Mouse (Mus musculus) WW6 (cell line): Measurements from ENCODE around the gene Afg3l1.
"Not testable (repeated sequence)": the region's sequence is repeated elsewhere in the genome, so short reads cannot be mapped to it uniquely, and the experiment has no call there.

Source experiments
- DNase-seq: peaks from one replicate; pipeline ENCODE4 v3.0.0-alpha.2; 2013; ENCODE audit warnings: low read depth, low spot score

Afg3l1 gene

DNA sequence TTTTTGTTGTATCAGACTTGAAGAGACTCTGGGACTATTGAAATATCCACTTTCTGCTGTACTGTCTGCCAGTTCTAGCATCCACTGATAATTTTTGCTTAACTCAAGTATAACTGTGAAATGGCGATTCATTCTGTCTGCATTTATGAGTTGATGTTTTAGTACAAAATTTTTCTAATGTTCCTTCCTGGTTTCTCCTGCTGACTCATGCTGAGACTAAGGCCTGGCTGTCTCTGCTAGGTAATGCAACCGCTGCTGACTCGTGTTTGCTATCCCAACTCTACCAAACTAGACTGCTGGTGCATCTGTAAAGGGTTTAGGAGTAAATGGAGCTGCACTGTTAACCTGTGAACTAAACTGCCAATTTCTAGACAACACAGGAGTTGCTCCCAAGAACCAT is 10.2 kb upstream of the Afg3l1 start:
- DNase-seq: no peak

DNA sequence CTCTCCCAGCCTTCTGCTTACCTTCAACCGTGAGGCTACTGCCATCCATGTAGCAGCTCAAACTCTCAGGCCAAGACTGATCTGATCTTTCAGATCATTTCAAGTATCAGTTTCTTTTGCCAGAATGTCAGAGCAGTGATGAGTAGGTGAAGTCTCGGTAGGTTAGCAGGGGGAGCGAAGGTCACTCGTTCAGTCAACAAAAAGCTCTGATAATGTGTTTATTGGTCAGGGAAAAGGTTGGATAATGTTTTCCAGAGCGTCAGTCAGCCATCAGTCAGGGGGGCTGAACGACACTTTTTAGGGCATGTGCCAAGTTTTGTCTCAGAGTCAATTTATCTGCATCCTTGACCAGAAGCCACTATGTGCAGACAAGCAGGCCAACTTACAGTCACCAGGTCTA is 4.7 kb upstream of the Afg3l1 start:
- not testable (repeated sequence) for DNase-seq

DNA sequence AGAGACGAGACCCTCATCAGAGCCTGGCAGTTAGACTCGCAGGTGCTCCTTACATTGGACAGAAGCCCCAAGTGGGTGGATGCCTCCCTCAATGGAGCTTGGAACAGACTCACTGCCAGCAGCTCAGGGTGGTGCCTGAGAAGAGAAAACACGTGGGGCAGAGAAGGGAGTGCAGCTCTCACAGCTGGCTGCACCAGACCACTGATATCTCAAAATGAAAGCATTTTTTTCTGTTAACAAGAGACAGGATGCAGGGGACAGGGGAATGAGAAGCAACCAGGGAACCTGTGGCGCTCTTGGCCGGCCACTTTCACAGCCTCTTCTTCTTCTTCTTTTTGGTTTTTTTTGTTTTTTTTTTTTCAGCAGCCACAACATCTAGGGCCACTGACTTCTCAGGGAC is 3.2 kb upstream of the Afg3l1 start:
- not testable (repeated sequence) for DNase-seq

DNA sequence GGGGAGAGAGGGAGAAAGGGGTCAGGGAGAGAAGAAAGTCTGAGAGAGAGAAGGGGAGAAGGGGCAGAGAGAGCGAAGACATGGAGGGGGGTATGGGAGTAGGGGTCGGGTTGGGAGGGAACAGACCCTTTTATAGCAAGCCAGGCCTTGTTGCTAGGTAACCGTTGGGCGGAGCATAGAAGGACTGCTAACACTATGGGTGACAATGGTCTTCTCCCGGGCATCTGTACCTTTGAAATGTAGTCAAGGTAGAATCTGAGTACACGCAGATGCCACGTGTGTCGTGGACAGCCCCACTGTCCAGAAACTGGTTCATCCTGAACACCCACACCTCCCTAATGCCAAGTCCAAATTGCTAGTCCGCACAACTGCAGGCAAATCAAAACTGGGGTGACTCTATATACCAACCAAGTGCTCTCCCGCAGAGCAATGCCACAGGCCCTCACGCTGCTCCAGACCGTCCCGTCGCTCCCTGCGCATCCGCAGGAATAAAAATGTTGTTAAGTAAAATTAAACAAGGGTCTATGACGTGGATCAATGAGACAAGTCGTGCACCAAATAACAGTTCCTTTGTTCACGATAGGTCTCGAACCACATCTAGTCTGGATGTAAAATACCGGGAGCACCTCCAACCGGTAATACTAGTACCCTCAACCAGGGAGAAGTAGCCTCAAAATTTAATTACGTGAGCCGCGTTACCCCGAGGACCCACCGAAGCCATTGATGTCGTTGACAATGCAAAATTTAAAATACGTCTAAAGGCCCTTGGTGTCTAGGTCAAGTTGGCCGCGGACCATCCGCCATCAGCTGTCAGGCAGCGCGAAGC is 579 bp upstream of the Afg3l1 start:
- DNase-seq: no peak

DNA sequence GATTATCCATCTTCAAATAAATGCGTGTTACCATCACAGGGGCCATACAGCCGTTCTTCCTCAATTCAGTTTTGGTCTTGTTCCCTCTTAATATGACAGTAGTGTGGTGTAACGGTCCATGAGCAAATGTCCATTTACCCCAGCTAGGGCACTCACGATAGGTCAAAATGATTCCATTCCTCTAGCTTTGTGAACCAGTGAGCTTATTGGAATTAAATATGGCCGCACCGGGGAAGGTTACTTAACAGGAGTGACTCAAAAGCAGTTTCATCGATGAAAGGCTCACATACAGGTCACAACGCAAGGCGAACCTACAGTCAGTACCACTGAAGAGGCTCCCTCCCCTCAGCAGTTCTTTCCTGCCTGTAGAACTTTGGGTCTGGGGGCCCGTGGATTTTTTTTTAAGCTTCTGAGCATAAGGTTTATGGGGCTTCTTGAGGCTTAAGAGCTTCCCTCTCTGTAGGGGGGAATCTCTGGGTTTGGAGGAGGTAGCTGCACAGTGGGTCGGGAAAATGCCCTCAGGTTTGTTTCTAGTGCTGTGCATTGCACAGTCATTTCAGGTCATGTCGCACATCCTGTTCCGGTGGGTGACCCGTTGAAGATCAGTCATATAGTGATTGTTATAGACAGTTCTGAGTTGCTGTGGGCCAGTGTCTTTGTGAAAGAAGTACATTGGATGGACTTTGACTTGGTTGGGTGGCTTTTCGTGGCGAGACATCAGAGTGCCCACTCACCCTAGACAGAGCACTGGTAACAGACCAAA is 934 bp downstream of the Afg3l1 start:
- DNase-seq: no peak

DNA sequence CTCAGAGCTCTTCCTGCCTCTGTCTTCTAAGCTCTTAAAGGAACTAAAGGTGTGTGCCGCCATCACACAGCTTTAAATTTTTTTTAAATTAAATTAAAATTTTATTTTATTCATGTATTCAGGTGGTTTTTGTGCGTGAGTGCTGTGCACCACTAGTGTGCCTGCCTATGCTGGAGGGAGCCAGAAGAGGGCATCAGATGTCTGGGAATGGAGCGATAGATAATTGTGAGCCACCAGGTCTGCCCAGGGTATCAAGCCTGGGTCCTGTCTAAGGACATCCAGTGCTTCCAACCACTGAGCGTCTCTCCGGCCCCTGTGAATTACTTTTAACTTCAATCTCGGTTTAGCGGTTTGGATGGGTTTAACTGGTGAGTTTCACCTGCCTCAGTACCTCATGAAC is 4.9 kb downstream of the Afg3l1 start:
- DNase-seq: no peak

DNA sequence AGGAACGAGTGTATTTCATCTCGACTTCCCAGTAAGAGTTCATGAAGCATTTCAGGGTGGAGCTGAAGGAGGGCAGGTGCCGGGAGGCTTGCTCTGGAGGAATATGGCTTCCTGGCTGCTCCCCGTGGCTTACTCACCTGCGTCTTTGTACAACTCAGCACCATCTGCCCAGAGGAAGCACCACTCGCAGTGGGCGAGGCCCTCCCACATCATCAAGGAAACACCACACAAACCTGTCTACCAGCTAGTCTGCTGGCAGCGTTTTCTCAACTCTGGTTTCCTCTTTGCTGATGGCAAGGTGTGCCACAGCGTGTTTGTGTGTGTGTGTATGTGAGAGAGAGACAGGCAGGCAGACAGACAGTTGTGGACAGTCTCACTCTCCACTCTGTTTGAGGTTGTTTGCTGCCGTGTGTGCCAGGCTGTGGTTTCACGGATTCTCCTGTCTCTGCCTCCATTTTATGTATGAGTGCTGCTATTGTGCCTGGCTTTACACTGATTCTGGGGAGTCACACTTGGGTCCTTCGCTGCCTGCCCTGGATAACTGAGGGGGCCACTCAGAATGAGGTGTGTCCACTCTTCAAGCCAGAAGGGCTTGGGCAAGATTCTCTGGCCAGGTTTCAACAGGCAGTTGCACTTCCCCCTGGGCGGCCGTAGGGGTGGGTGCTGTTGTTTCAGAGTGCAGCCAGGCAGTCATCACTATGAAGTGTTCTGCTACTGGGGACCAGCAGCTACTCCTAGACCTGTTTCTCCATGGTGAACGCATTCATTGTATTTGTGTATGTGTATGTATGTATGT is 13.8 kb downstream of the Afg3l1 start:
- DNase-seq: no peak

DNA sequence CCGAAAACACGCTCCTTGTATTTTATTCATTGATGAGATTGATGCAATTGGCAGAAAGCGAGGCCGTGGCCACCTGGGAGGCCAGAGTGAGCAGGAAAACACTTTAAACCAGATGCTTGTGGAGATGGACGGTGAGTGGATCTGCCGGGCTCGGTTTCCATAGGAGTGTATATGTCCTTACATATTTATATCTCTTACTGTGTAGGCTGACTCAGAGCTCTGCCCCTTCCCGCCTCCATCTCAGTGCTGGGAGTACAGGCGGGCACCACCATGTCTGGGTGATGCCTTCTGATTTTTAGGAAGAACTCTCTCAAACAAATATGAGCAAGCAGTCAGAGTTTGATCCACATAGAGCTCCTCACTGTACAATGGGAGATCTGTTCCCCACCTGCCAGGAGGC is 15.2 kb downstream of the Afg3l1 start:
- DNase-seq: no peak

DNA sequence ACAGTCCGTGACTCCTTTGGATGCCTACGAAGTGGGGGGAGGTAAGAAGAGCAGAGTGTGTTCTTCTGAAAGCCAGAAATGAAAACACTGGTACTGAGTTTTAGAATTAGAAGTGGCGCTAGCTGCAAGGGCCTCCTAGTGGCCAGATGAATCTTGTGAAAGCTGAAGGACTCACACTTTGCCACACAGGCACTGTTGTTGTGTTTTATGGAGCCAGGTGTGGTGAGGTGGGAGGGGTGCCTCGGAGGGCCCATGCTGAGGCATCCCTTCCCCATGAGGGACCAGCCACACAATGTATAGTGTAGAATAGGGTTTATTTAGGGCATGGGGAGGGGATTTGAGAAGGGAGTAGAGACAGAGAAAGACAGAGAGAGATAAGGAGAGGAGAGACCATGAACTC is 20.0 kb downstream of the Afg3l1 start:
- no peak for DNase-seq

DNA sequence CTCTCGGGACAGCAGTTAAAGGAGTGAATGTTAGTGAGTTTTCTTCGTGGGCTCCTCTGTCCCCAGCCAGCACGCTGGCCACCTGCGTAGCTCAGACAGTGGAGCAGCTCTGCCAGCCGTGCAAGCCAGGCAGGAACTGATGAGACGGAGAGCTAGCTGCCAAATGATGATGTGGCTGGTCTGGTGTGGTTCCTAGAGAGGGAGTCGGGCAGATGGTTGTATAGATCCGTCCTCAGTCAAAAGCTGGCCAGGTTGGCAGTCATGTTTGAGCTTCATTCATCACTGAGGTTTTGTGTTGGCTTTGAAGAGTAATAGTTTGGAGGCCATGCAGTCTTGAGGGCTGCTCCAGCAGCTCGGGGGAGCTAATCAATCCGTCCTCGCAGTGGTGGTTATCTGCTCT is 21.3 kb downstream of the Afg3l1 start:
- no peak for DNase-seq

DNA sequence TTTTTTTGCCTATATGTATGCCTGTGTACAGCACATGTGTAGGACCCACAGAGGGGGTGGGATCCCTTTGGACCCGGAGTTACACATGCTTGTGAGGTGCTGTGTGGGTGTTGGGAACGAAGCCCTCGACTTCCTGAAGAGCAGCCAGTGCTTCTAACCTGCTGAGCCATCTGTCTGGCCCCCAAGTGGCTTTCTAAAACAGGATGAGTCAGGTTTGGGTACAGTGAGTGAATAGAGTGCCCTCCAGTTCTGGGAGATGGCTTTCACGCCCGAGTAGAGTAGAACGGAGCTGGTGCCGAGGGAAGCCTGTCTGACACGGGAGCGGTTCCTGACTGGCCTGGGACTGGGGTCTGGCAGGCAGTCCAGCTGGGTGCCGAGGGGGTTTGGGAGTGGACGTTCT is 21.9 kb downstream of the Afg3l1 start:
- no peak for DNase-seq

DNA sequence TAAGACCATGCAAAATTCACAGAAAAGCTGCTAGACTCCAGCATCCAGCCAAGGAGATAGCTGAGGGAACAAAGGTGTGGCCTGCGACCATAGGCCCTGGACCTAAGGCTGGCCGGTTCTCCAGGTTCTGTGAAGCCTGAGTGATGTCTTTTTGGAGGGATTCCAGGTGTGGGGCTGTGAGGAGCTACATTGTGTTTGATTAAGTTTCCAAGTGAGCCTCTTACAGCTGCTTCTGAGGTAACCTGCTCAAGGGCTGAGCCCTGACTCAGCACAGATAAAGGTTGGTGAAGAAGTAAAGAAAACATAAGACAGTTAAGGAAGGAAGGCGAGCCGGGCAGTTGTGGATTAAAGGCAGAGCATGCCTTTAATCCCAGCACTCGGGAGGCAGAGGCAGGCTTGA is 24.5 kb downstream of the Afg3l1 start:
- no peak for DNase-seq

DNA sequence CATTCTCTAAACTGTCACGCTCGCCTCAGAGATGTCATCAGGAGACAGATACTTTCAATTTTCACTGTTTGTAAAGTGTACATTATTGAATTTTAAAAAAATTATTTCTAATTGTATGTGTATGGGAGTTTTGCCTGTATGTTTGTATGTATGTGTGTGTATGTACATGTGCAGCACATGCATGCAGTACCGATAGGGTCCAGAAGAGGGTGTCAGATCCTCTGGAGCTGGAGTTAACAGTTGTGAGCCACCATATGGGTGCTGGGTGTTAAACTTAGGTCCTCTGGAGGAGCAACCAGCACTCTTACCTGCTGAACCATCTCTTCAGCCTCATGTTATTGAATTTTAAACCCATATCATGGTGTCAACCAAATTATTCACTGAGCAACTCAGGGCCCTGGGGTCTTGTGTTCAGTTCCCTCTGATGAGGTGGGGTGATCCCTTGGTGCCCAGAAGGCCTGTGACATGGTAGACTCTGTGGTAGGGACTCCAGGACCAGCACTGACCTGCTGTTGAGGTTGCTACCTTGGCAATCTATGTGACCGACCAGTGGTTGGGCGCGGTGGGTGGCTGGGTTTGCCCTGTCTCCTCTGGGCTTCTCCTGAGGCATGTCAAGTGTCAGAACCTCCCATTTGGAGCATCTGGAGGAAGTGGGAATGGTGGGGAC is 26.2 kb downstream of the Afg3l1 start:
- no peak for DNase-seq

DNA sequence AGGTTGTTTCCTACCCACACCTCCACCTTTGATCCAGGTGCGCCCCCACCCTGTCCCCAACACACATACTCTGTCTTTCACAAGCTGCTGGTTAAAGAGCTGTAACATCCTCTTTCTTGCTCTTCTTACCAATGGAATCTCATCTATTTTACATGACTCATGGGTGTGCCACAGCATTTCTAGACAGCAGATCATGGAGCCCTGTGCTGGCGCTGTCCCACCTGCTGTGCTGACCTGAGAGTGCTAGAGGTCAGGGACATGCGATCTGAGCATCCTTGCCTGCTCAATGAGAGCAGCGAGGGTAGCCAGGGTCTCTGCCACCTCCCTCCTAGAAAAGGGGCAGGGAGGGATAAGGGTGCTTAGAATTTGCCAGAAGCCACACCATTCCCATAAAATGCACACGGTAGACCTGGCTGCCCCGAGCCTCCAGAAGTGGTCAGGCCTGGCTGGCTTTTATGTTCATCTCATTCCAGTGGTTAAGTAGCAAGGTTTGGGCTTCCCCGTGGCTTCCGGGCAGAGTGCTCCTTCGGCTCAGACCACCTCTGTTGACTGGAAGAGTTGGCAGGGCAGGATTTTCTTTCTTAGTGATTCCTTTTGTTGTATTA is 27.0 kb downstream of the Afg3l1 start:
- no peak for DNase-seq

DNA sequence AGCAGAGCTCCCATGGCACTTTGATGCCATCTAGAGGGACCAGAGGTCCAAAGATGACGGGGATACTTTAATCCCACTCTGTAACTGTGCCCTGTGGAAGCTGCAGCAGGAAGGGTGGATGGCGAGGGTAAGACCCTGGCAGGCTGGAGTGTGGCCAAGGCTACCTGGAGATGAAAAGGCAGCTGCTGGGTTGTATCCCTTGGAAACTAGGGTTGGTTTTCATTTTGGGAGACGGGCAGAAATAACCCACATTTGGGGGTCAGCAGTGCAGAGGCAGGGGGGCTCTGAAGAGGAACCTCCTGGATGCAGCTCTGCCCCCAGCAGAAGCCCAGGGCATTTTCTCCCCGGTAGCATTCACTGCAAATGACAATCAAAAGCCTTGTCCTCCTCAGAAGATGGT is 27.6 kb downstream of the Afg3l1 start:
- DNase-seq: no peak

DNA sequence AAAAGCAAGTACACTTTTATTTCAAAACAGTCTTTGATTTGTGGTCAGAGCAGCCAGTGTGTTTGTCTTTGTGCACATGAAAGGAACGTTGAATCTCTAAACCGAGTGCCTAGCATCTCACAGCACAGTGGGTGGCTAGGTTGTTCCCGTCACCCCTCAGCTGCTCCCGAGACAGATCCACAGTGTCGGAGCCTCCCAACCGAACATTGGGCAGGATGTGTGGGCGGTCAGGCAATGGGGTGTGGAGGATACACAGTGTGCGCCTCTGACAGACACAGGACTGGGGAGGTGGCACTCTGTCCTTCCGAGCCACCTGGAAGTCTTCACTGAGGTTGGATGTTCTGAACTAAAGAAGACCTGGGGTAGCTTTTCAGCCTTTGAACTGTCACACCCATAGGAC is 28.0 kb downstream of the Afg3l1 start:
- DNase-seq: no peak

DNA sequence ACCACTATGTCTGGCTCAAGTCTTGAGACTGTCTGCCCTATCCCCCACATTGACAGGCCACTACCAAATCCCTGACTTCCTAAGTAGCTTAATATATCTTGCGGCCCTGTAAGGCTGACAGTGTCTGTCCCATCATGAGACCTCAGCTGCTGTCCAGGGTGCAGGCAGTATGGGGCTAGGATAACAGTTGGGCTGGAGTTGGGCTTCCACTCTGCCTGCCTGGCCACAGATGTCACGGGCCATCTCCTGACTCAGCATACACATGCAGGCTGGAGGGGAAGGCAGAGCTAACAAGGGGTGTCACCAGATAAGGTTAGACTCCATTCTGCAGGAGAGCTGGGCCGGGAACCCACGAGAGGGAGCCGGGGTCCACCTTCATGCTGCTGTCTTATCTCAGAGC is 29.4 kb downstream of the Afg3l1 start:
- no peak for DNase-seq

DNA sequence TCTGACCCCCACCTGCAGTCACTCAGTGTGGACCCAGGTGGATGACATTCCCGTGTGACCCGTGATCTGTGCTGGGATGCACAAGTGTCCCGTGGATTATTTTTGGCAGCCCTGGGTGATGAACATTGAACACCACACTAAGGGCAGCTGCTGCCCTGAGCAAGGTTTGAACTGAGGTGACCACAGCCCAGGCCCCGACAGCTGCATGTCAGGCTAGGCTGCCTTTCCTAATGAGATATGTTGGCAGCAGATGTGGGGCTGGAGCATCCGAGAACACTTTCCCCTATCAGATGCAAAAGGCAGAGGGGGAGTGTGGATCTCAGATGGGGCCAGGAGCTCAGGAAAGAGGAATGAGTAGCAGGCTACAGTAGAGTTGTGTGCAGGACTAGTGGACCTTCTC is 33.1 kb downstream of the Afg3l1 start:
- DNase-seq: no peak

DNA sequence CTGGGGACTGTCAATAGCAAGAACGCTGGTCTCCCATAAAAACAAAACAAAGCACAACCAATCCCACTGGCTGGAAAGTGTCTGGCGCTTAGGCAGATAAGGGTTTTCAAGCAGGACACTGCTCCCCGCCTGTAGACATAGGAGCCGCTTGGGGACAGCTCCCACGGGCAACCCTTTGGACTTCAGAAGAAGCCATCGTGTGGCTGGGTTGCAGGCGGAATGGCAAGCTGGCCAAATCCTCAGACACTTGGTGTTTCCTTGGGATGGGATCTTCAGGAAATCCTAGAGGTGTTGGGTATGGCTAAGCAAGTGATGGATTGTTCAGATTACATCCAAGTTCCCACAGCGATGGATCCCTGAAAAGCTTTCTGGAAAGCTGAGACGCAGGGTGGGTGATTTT is 36.4 kb downstream of the Afg3l1 start:
- no peak for DNase-seq

DNA sequence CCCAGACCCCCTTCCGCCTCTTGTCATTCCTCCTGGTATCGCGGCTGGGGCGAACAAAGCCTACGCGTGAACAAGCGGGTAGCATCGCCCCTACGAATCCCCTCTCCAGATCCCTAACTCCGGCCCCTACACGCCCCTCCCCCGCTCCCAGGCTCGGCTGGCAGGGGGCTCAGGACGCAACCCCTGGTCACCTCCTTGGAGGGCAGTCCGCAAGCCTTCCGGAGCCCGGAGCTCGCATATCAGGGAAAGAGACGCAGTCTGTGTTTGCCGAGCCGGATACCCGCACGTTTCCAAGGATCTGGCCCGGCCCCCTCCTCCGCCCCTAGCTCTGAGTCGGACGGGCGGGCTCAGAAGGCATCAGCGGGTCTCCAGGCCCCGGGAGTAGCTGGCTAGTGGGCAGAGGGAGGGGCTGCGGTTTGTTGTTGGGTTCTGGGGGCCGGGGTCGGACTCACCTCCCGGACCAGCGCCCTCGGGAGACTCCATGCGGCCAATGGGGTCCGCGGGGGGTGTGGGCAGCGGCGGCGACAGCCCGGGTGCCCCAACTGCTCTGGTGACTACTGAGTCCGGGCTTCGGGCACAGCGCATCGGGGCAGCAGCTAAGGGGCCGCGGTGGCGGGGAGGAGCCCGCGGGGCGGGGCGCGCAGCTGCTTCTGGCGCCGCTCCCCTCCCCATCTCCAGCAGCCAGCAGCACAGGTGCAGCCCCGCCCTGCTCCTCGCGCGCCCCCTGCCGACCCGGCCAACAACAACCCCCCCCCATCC is 37.3 kb downstream of the Afg3l1 start, which contains the start of gene Dbndd1:
Dbndd1 (minus strand) TSS at position 683 of the 759 bp plus-strand sequence.
- peak; percentile 56 for DNase-seq

DNA sequence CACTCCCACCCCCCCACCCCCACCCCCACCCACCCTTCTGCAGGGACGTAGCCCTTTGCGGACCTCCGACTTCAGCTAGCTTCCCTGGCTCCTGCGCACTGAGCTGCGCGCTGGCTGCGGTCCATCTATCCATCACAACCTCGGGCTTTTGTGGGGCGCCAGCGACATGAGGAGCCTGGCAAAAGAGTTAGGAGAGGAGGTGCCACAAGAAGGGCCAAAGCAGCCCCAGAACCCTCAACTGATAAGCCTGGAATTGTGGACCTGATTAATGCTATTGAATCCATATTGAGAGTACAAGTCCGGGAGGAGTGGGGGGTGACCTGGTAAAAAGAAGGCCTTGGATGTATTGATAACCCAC is 37.8 kb downstream of the Afg3l1 start:
- no peak for DNase-seq
